Mouse (Mus musculus) heart, embryonic 16.5 days (tissue): ENCODE data around the gene Gm4312. TPM values are rescaled to one million over a fixed set of nuclear protein-coding genes. Genes with fewer than 3 reads are reported as not detected.
"Not testable (repeated sequence)": the region's sequence is repeated elsewhere in the genome, so short reads cannot be mapped to it uniquely, and the experiment has no call there.

Experiments used
- ATAC-seq: fragments of 200-750 bp; cut with Nextera tagmentation; replicated peaks from 2 replicates; pipeline ENCODE4 v1.8.0; 2017; ENCODE audit warnings: moderate number of reproducible peaks; ENCODE audit not compliant: insufficient read depth, low FRiP score; ENCODE audit errors: extremely low read depth
- H3K27ac ChIP-seq: fragments of 300-500 bp; sonication (generic); 2 replicates; pipeline ENCODE4 v1.5.1; 2014; ENCODE audit warnings: mild to moderate bottlenecking, low read length, control low read depth, moderate library complexity
- H3K27me3 ChIP-seq: fragments of 300-500 bp; sonication (generic); 2 replicates; pipeline ENCODE4 v1.6.1; 2014; ENCODE audit warnings: low read length, mixed read lengths; ENCODE audit not compliant: control insufficient read depth, insufficient read depth
- H3K36me3 ChIP-seq: fragments of 300-500 bp; sonication (generic); 2 replicates; pipeline ENCODE4 v1.6.1; 2014; ENCODE audit not compliant: control insufficient read depth, insufficient read depth
- H3K4me1 ChIP-seq: fragments of 300-500 bp; sonication (generic); 2 replicates; pipeline ENCODE4 v1.6.1; 2014; ENCODE audit warnings: low read length, mixed read lengths; ENCODE audit not compliant: control insufficient read depth, insufficient read depth
- H3K4me2 ChIP-seq: fragments of 300-500 bp; sonication (generic); 2 replicates; pipeline ENCODE4 v1.6.1; 2014; ENCODE audit warnings: low read depth, mild to moderate bottlenecking, control low read depth, low read length
- H3K4me3 ChIP-seq: fragments of 300-500 bp; sonication (generic); 2 replicates; pipeline ENCODE4 v1.5.1; 2014; ENCODE audit warnings: mild to moderate bottlenecking, control low read depth, low read length
- H3K9ac ChIP-seq: fragments of 300-500 bp; sonication (generic); 2 replicates; pipeline ENCODE4 v1.6.1; 2014; ENCODE audit warnings: low read length, control low read depth
- H3K9me3 ChIP-seq: fragments of 300-500 bp; sonication (generic); replicated peaks from 2 replicates; pipeline ENCODE4 v1.6.1; 2016; ENCODE audit warnings: low read length; ENCODE audit not compliant: control insufficient read depth
- WGBS: fragments of 180-500 bp; shearing (Covaris S2); extraction: QIAGEN DNeasy Blood & Tissue Kit; methylation state at CpG from one replicate; pipeline ENCODE4 v1.1.7; 2014; 5-methylcytosine and 5-hydroxymethylcytosine counted together
- polyA plus RNA-seq: library from polyadenylated mRNA; unstranded; fragments of >200 nt; fragmentation: Nextera tagmentation; extraction: Ambion mirVana; gene quantifications from 2 replicates; pipeline ENCODE4 v1.2.1, GENCODE M21; 2015

The Gm4312 gene
- polyA plus RNA-seq, 1 experiment from 2014 or later: not detected

GRCm38 (mm10) chr10:100335376-100335775, 47.0 kb downstream of the Gm4312 start, which contains the start of gene Gm4301:
Gene Gm4301, plus strand, starts transcription at chr10:100335676.
- H3K9me3 ChIP-seq, ATAC-seq, H3K36me3 ChIP-seq, H3K9ac ChIP-seq, H3K4me2 ChIP-seq, H3K4me3 ChIP-seq, H3K27me3 ChIP-seq, H3K4me1 ChIP-seq, H3K27ac ChIP-seq: not testable (repeated sequence)
- no CpG with 5 or more reads among the region's 2 CpGs for WGBS

Other genes starting within 250 kb of the Gm4312 start
- not detected in 2 replicates for gene Gm4301, start 46.9 kb downstream of the Gm4312 start, polyA plus RNA-seq
- not detected in 2 replicates for gene Gm4302, start 41.7 kb downstream of the Gm4312 start, polyA plus RNA-seq
- not detected in 2 replicates for gene Gm4303, start 36.6 kb downstream of the Gm4312 start, polyA plus RNA-seq
- gene Gm4305, start 31.5 kb downstream of the Gm4312 start, polyA plus RNA-seq: not detected in 2 replicates
- gene Gm4307, start 21.2 kb downstream of the Gm4312 start, polyA plus RNA-seq: not detected in 2 replicates
- gene Tmtc3, start 104.8 kb upstream of the Gm4312 start, polyA plus RNA-seq: 12.5 and 13.2 TPM in 2 replicates
- gene Cep290, start 105.0 kb upstream of the Gm4312 start, polyA plus RNA-seq: 2.4 and 2.8 TPM in 2 replicates
- 7.4 and 7.8 TPM in 2 replicates for gene 4930430F08Rik, start 207.9 kb upstream of the Gm4312 start, polyA plus RNA-seq
- not detected in 2 replicates for gene 1700017N19Rik, start 207.9 kb upstream of the Gm4312 start, polyA plus RNA-seq